Mouse (Mus musculus) layer of hippocampus, adult 2 months (tissue): ENCODE measurements around the gene Unc5cl. TPM values are rescaled to one million over a fixed set of nuclear protein-coding genes. Genes with fewer than 3 reads are reported as not detected.

Experiments used
- DNase-seq, 2 experiments: peaks; one replicate each; pipeline ENCODE4 v3.0.0; 2022; ENCODE audit warnings: low spot score in 2 of 2
- H3K27ac ChIP-seq: fragments of 200-600 bp; 2 replicates; pipeline ENCODE4 v1.8.1; 2022
- H3K4me3 ChIP-seq: fragments of 200-600 bp; 2 replicates; pipeline ENCODE4 v1.8.1; 2022; ENCODE audit warnings: mild to moderate bottlenecking
- CTCF ChIP-seq: fragments of 200-600 bp; conservative IDR thresholded peaks from 2 replicates; pipeline ENCODE4 v1.8.1; 2022; ENCODE audit warnings: antibody characterized with exemption, mild to moderate bottlenecking, moderate library complexity
- total RNA-seq, 2 experiments: library from RNA; stranded (reverse); gene quantifications; 2 replicates each; pipeline ENCODE4 v1.2.3; 2021

Gene Unc5cl
- total RNA-seq, 2 experiments from 2014 or later: 0.37 to 0.92 TPM

DNA sequence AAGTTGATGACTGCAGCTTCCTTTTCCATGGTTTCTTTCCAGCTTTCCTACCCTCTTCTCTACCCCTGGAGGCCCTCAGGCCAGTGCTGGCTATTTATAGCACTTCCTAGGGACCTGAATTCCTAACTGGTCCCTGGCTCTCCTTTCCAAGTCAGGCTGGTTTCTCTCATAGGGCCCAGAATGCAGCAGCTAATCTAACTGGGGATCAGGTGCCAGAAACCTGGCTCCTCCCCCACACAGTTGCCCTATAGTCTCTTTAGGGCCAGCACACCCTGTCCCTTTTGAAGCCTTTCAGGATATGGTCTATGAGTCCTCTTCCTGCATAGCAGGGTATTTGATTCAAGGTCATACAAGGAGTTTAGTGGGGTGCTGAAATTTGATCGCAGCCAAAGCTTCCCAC, 18.2 kb upstream of the Unc5cl start:
- DNase-seq: no peak
- no peak for TF ChIP-seq CTCF
- Histone ChIP-seq H3K4me3 (no peak overlapping the region), H3K27ac (no peak overlapping the region)

DNA sequence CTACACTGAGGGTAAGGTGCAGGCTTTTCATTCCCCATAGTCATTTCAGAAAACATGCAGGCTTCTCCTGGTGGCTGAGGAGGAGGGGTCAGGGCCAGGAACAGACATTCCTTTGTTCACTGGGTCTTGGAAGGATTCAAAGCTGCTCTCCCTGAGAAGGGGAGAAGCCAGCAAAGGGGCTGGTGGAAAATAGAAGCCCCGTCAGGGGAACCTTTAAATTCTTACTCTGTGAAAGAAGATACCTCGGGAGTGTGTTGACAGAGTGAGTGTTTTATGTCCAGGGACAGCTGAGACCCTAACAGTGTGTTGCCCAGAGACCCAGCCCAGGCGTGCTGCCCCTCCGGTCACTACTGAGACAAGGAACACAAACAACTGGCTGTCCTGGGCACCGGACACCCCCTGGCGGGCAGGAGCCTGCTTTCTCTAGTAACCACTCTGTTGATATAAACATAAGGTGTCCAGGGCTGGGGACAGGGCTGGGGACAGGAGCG, 17.2 kb upstream of the Unc5cl start:
- TF ChIP-seq CTCF: peak; percentile 23; the same call in 1 of the 2 replicates
- Histone ChIP-seq H3K4me3 (no peak overlapping the region), H3K27ac (peak overlapping the region; percentile 53; the same call in 1 of the 2 replicates)
- no peak for DNase-seq

DNA sequence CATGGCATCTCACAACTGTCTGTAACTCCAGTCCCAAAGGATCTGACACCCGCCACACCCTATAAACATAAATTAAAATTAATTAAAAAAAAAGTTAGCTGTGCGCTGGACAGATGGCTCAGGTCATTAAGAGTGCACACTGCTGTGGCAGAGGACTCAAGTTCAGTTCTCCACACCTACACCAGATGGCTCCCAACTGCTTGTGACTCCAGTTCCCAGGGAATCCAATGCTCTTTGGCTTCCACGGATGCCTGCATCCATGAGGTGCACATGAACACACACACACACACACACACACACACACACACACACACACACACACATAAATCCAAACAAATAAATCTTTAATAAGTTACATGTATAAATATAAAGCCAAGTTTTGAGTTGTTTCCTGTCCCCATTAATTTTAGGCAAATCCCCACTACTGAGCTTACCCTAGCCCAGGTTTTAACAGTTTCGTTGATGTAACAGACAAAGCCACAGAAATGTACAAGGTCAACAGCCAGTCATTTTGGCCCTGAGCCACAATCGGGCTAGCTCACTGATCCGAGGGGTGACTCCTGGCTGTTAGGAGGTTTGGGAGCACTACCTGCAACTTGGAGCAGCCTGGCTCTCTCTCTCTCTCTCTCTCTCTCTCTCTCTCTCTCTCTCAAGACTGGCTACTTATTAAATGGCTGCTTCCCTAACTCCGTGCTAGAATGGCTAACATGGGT, 11.8 kb upstream of the Unc5cl start:
- Histone ChIP-seq H3K4me3 (no peak overlapping the region), H3K27ac (no peak overlapping the region)
- no peak for DNase-seq
- TF ChIP-seq CTCF: peak; percentile 28

DNA sequence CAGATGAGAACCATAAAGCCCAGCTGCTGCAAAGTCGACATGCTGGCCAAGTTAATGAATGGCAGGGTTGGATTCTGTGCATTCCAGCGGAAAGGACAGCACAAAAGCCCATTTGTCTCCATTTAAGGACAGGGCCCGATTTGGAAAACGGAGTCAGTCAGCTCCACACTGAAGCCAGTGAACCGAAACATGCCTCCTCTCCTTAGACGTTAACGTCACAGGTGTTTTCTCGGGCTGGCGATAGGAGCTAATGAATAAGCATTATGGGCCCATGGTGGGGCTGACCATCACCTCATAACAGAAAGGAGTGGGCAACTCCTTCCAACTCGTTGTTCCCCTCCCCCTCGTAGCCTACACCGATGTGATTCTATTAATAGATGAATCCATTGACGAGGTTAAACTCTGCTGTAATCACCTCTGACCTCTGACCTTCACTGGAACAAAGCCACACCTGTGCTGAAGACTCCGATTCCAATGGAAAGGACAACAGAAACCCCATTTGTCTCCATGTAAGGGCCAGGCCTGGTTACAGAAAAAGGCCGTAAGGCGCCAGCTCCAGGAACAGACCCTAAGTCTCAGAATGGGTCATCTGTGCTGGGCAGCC, 11.1 kb upstream of the Unc5cl start:
- no peak for TF ChIP-seq CTCF
- Histone ChIP-seq H3K4me3 (no peak overlapping the region), H3K27ac (no peak overlapping the region)
- DNase-seq: no peak

GRCm38 (mm10) chr17:48447675-48448074, 7.0 kb upstream of the Unc5cl start:
- no peak for TF ChIP-seq CTCF
- H3K27ac ChIP-seq: no peak overlapping the region
- no peak overlapping the region for H3K4me3 ChIP-seq
- DNase-seq: no peak

DNA sequence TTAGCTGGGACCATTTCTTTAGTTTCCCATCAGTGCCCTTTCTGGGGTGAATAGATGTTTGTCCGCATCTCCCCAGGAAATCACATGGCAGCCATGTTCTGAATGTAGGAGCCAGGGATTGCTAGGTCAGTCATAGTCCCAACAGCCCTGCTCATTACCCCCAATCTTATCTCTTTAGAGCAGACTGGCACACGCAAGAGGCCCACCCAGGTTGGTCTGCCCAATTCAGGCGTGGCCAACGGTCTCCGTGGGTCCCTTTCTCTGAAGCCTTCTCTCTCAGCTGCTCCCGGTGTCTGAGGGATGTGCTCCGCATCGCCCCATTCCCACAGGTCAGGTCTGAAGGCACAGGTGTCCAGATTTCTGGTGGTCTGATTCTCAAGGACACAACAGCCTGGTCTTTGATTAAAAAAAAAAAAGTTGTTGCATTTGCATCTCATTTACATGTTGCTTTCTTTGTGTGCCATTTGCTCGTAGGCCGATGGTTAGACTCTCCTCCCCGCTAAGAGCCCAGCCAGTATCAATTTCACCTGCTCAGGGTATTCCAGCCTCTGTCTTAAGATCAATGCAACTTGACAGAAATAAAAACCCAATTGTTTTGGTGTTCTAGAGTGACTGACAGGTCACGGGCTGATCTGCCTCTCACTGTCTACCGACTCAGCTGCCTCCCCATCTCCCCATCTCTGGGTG, 3.9 kb upstream of the Unc5cl start:
- no peak for TF ChIP-seq CTCF
- Histone ChIP-seq H3K4me3 (no peak overlapping the region), H3K27ac (no peak overlapping the region)
- DNase-seq: no peak

DNA sequence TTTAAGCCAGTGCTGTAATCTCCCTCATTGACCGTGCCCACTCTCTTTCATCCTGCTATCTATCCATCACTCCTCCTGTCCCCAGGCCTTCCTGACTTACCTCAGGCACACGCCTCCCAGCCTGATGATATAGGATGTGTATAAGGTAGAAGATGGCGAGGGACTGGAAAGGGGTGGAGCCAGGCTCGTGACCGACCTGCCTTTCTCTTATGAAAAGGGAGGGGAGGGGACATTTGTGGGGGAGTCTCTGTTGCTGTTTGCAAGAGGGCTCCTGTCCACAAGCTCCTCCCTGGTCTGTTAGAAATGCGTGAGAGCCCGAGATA, 3.4 kb upstream of the Unc5cl start, which contains the start of gene Tspo2:
TSS of gene Tspo2 (minus strand) at position 170 of the 323 bp plus-strand sequence.
- no peak within 1 kb of the TSS for H3K4me3 ChIP-seq
- H3K27ac ChIP-seq: no peak within 1 kb of the TSS
- TF ChIP-seq CTCF: no peak
- no peak for DNase-seq

- DNase-seq: no peak
- Histone ChIP-seq H3K27ac (no peak overlapping the region), H3K4me3 (no peak overlapping the region)
- TF ChIP-seq CTCF: no peak
These were observed 2.8 kb upstream of the Unc5cl start for GRCm38 (mm10) chr17:48451753-48452444.

DNA sequence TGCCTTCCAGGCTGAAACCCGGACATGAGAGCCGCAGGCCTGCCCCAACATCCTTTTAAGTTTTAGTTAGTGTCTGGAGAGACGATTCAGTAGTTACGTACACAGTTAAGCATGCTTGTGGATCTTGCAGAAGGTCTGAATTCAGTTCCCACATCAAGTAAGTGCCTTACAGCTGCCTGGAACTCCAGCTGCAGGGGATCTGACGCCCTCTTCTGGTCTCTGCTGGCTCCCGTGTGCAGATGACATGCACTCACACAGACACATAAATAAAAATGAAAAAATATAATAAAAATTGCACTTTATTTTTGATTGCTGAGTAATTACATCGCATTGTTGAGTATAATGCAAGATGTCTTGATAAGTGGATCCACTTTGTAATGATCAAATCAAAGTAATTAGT, 1.2 kb upstream of the Unc5cl start:
- no peak overlapping the region for H3K27ac ChIP-seq
- no peak for DNase-seq
- H3K4me3 ChIP-seq: no peak overlapping the region
- TF ChIP-seq CTCF: peak; percentile 37

DNA sequence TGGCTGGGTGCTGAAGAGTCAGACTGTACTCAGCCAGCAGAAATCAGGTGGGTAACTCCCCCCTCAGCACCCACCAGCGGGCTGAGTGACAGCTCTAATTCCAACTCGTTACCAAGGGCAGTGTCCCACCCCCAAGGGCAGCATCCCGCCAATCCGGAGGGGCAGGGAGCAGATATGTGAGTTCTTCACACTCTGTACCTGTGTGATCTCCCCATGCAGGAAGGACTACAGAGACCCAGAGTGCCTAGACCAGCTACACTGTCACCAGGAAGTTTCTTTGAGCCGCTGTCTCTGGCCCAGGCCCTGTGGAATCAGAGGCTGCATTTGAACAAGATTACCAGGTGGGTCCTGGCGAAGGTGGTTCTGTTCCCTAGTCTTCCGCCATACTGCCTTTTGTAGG, 511 bp upstream of the Unc5cl start:
- no peak for DNase-seq
- no peak for TF ChIP-seq CTCF
- no peak overlapping the region for H3K4me3 ChIP-seq
- no peak overlapping the region for H3K27ac ChIP-seq

- no peak for DNase-seq
These were observed 1.3 kb downstream of the Unc5cl start for GRCm38 (mm10) chr17:48455955-48456354.

DNA sequence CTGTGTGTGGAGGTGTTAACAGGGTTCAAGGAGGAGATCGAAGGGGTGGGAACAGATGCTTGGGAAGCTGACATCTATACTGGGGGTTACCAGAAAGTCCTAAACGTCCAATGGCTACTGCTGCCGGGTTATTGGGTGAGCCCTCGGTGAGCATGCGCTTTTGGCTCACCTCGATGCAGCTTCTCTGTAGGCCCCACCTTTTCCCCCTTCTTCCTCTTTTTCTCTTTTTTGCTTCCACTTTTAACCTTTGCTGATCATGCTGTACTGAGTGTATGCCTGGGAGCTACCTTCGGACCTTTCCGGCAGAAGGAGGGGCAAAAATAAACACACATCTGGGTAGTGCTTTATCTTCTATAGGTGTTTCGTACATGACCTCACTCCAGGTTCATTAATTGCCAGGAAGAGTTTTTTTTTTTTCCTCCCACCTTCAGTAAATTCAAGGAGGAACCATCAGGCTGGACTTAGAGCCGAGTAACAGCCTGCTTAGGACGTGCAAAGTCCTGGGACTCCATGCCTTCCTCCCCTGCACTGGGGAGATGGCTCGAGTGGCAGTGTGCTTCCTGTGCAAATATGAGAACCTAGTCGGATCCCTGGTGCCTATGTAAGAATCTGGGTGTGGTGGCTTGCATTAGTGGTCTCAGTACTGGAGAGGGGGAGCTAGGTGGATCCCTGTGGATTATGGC, 3.4 kb downstream of the Unc5cl start:
- no peak for TF ChIP-seq CTCF
- DNase-seq: no peak
- no peak overlapping the region for H3K4me3 ChIP-seq

More at GRCm38 (mm10) chr17:48455955-48456354, 1.3 kb downstream of the Unc5cl start:
- Histone ChIP-seq H3K27ac (no peak overlapping the region), H3K4me3 (no peak overlapping the region)
- TF ChIP-seq CTCF: no peak

More for the DNA sequence above, 3.4 kb downstream of the Unc5cl start:
- no peak overlapping the region for H3K27ac ChIP-seq
